Mouse (Mus musculus) thymus, adult 2 months (tissue): ENCODE data around the gene Mark3. TPM values are rescaled to one million over a fixed set of nuclear protein-coding genes. Genes with fewer than 3 reads are reported as not detected.

Experiments used
- DNase-seq: peaks from one replicate; pipeline ENCODE4 v3.0.0; 2021
- H3K27ac ChIP-seq: fragments of 200-500 bp; 2 replicates; pipeline ENCODE4 v1.5.1; 2012; ENCODE audit warnings: low read length, control low read depth; ENCODE audit not compliant: control insufficient read depth, insufficient read depth
- H3K27me3 ChIP-seq: fragments of 200-500 bp; 2 replicates; pipeline ENCODE4 v1.6.1; 2012; ENCODE audit warnings: mild to moderate bottlenecking, low read length, moderate library complexity, mixed read lengths; ENCODE audit not compliant: control insufficient read depth, insufficient read depth
- H3K36me3 ChIP-seq: fragments of 200-500 bp; 2 replicates; pipeline ENCODE4 v1.6.1; 2012; ENCODE audit warnings: mild to moderate bottlenecking, low read length, moderate library complexity; ENCODE audit not compliant: control insufficient read depth, insufficient read depth
- H3K4me1 ChIP-seq: fragments of 200-500 bp; replicated peaks from 2 replicates; pipeline ENCODE4 v1.6.1; 2012; ENCODE audit warnings: low read length; ENCODE audit not compliant: control insufficient read depth, insufficient read depth
- H3K4me3 ChIP-seq: fragments of 200-500 bp; 2 replicates; pipeline ENCODE4 v1.5.1; 2012; ENCODE audit warnings: mild to moderate bottlenecking, low read length, control low read depth, moderate library complexity; ENCODE audit not compliant: control insufficient read depth, insufficient read depth
- CTCF ChIP-seq: fragments of 200-500 bp; IDR thresholded peaks from 2 replicates; pipeline ENCODE4 v1.5.1; 2012; ENCODE audit warnings: mild to moderate bottlenecking, control low read depth, low read length, moderate library complexity, borderline replicate concordance; ENCODE audit not compliant: control insufficient read depth, poor library complexity, insufficient read depth; ENCODE audit errors: extremely low read depth
- POLR2A ChIP-seq: fragments of 200-500 bp; IDR thresholded peaks from 2 replicates; pipeline ENCODE4 v1.6.1; 2012; ENCODE audit warnings: mild to moderate bottlenecking, low read length, control low read depth, moderate library complexity; ENCODE audit not compliant: control insufficient read depth, poor library complexity, insufficient read depth; ENCODE audit errors: extremely low read depth
- WGBS: fragments of 180-500 bp; shearing (Covaris S2); methylation state at CpG from one replicate; pipeline ENCODE4 v1.1.7; 2018; 5-methylcytosine and 5-hydroxymethylcytosine counted together
- polyA plus RNA-seq: library from polyadenylated mRNA; depleted of rRNA; stranded (reverse); fragments of >200 nt; gene quantifications from 2 replicates; pipeline ENCODE4 v1.2.3, GENCODE M21; 2012; rRNA removed

The Mark3 gene
- polyA plus RNA-seq, 1 experiment = 45.9 TPM

GRCm38 (mm10) chr12:111698346-111698913 is 124.1 kb downstream of the Mark3 start:
- no peak for TF ChIP-seq CTCF
- TF ChIP-seq POLR2A = no peak
- Histone ChIP-seq H3K4me1 (peaks cover 28% of the 10 kb centered on the region), H3K27me3 (no peaks in the 10 kb centered on the region; the same call in 1 of the 2 replicates), H3K27ac (no peak overlapping the region), H3K4me3 (no peak overlapping the region), H3K36me3 (no peaks in the 10 kb centered on the region)
- WGBS = 92% methylated on average over 6 of the region's 6 CpGs
- DNase-seq = no peak

- Histone ChIP-seq H3K4me1 (peaks cover 17% of the 10 kb centered on the region), H3K4me3 (no peak overlapping the region), H3K27ac (no peak overlapping the region), H3K36me3 (no peaks in the 10 kb centered on the region), H3K27me3 (no peaks in the 10 kb centered on the region; the same call in 1 of the 2 replicates)
- TF ChIP-seq POLR2A = no peak
- TF ChIP-seq CTCF = no peak
- WGBS = 92% methylated on average over 4 of the region's 4 CpGs
- DNase-seq = no peak
These were observed 125.2 kb downstream of the Mark3 start for GRCm38 (mm10) chr12:111699542-111699941.

- DNase-seq = no peak
- H3K4me1 ChIP-seq = peaks cover 3% of the 10 kb centered on the region
- H3K27me3 ChIP-seq = no peaks in the 10 kb centered on the region; the same call in 1 of the 2 replicates
- TF ChIP-seq CTCF = no peak
- no peak for TF ChIP-seq POLR2A
- H3K27ac ChIP-seq = no peak overlapping the region
- no peaks in the 10 kb centered on the region for H3K36me3 ChIP-seq
- 84% methylated on average over 9 of the region's 9 CpGs for WGBS
- no peak overlapping the region for H3K4me3 ChIP-seq
These were observed 126.7 kb downstream of the Mark3 start for GRCm38 (mm10) chr12:111700920-111701458.

- no peak for DNase-seq
- no peaks in the 10 kb centered on the region for H3K36me3 ChIP-seq
- no peak overlapping the region for H3K27ac ChIP-seq
- TF ChIP-seq CTCF (no peak), POLR2A (no peak)
- H3K27me3 ChIP-seq = no peaks in the 10 kb centered on the region
- no peaks in the 10 kb centered on the region for H3K4me1 ChIP-seq
- no peak overlapping the region for H3K4me3 ChIP-seq
- WGBS = 66% methylated on average over 3 of the region's 3 CpGs
These were observed 129.0 kb downstream of the Mark3 start for GRCm38 (mm10) chr12:111703301-111703700.

DNA sequence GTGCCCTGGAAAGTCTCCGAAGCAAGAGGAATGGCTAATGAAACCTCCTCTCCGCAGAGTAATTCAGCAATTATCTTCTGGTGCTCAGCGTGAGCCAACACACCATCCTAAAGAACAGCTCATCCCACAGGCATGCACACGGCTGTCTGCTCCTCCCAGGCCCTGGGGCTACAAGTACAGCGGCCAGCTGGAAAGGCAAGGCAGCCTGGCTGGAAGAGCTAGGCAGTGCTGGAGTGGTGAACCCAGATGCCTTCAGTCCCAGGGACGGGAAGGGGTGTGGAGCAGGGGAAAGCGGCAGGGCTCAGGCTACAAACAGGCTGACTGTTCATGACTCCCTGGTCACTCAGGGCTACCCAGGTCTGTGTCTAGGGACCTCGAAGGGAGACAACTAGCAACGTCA is 130.3 kb downstream of the Mark3 start:
- H3K27me3 ChIP-seq = no peaks in the 10 kb centered on the region
- 86% methylated on average over 9 of the region's 9 CpGs for WGBS
- H3K4me1 ChIP-seq = no peaks in the 10 kb centered on the region
- no peak for TF ChIP-seq POLR2A
- no peak for TF ChIP-seq CTCF
- peaks cover 9% of the 10 kb centered on the region; the same call in 1 of the 2 replicates for H3K36me3 ChIP-seq
- DNase-seq = no peak
- no peak overlapping the region for H3K4me3 ChIP-seq
- no peak overlapping the region for H3K27ac ChIP-seq

GRCm38 (mm10) chr12:111705186-111705973 is 131.1 kb downstream of the Mark3 start:
- WGBS = 84% methylated on average over 15 of the region's 15 CpGs
- Histone ChIP-seq H3K27ac (no peak overlapping the region), H3K4me3 (no peak overlapping the region), H3K27me3 (no peaks in the 10 kb centered on the region), H3K36me3 (peaks cover 16% of the 10 kb centered on the region), H3K4me1 (no peaks in the 10 kb centered on the region)
- no peak for TF ChIP-seq CTCF
- no peak for TF ChIP-seq POLR2A
- no peak for DNase-seq

Other genes starting within 250 kb of the Mark3 start
- gene Cdc42bpb, start 196.8 kb upstream of the Mark3 start, polyA plus RNA-seq = 59.2 and 62.1 TPM in 2 replicates
- 1.4 and 1.9 TPM in 2 replicates for gene Lbhd2, start 167.7 kb upstream of the Mark3 start, polyA plus RNA-seq
- gene Exoc3l4, start 157.5 kb upstream of the Mark3 start, polyA plus RNA-seq = 31.0 and 41.5 TPM in 2 replicates
- gene Tnfaip2, start 132.1 kb upstream of the Mark3 start, polyA plus RNA-seq = 18.9 and 27.9 TPM in 2 replicates
- 1.4 and 1.8 TPM in 2 replicates for gene Gm266, start 88.7 kb upstream of the Mark3 start, polyA plus RNA-seq
- gene Eif5, start 36.5 kb upstream of the Mark3 start, polyA plus RNA-seq = 88.0 and 124 TPM in 2 replicates
- 107 and 119 TPM in 2 replicates for gene Ckb, start 97.8 kb downstream of the Mark3 start, polyA plus RNA-seq
- gene Trmt61a, start 103.6 kb downstream of the Mark3 start, polyA plus RNA-seq = 40.4 and 47.2 TPM in 2 replicates
- gene Bag5, start 138.7 kb downstream of the Mark3 start, polyA plus RNA-seq = 12.8 and 16.6 TPM in 2 replicates
- gene Apopt1, start 138.7 kb downstream of the Mark3 start, polyA plus RNA-seq = 32.3 and 38.8 TPM in 2 replicates
- gene Klc1, start 184.3 kb downstream of the Mark3 start, polyA plus RNA-seq = 79.5 and 85.0 TPM in 2 replicates
- 22.1 and 29.0 TPM in 2 replicates for gene Xrcc3, start 239.3 kb downstream of the Mark3 start, polyA plus RNA-seq
- 36.6 and 46.4 TPM in 2 replicates for gene Zfyve21, start 239.6 kb downstream of the Mark3 start, polyA plus RNA-seq